ENCODE assay signal across 8 mouse cellular contexts in the genomic region with DNA sequence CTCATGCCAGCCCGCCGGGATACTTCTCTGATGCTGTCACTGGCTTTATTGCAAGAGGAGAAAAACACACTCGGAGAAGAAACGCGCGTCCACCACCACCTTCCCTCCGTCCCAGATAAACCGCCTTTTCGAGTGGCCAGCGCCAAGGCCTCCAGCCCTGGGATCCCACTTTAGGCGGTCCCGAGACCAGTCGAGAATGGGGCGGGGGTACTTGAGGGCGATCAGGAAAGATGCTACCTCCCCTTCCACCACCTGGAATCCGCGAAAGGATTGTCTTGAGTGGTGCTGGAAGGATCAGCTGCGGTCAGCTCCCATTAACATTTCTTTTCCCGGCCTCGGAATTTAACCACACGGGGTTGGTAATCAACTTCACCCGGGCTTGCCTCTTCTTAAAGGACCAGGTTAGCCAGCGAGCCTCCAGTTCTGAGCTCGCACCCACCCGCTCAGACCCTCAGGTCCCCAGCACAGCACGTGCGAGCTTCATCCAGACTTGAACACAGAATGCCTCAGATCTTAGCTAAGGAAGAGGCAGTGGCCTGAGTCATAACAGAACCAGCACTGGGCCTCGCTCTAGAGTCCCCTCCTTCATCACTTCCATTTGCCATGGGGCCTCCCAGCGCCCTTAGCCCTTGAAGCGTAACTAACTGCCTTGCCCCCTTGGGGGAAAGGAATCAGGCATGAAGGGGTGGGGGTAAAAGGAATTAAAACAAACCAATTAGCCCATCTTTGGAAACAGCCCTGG.
A peak's percentile ranks its signal among the peaks of the same experiment; 100 is the strongest.
DNase-seq lines count a peak whose midpoint lies in the region; ATAC-seq lines count a peak whose summit lies in the region.

No protein-coding gene starts in this region.

- 3% methylated on average over 30 of the region's 30 CpGs for WGBS in heart, embryonic 10.5 days
- WGBS in forebrain, embryonic 13.5 days: 3% methylated on average over 30 of the region's 30 CpGs
- 4% methylated on average over 30 of the region's 30 CpGs for WGBS in kidney, embryonic 16.5 days
- 5% methylated on average over 30 of the region's 30 CpGs for WGBS in midbrain, embryonic 16.5 days

- intact Hi-C loops in heart, postnatal 14 days (cut with DNase I): loop anchor here (5.0 kb wide), 1 partner anchor 41 kb away; no protein-coding TSS in a partner anchor

- ATAC-seq in forebrain, embryonic 13.5 days: no peak
- peak; percentile 36 for ATAC-seq in kidney, embryonic 16.5 days (ENCODE audit: low FRiP score, low TSS enrichment)
- ATAC-seq in midbrain, embryonic 16.5 days: peak; percentile 6; the same call in 1 of the 2 replicates

- peak overlapping the region; percentile 67 for H3K9ac ChIP-seq in forebrain, embryonic 13.5 days
- H3K9ac ChIP-seq in kidney, embryonic 16.5 days (replicated peaks; ENCODE audit: low read length): peak overlapping the region; percentile 68
- peak overlapping the region; percentile 78 for H3K9ac ChIP-seq in midbrain, embryonic 16.5 days (ENCODE audit: low read depth, low read length)

- H3K9me3 ChIP-seq in heart, embryonic 10.5 days: no peaks in the 10 kb centered on the region
- no peaks in the 10 kb centered on the region for H3K9me3 ChIP-seq in forebrain, embryonic 13.5 days (replicated peaks)
- no peaks in the 10 kb centered on the region for H3K9me3 ChIP-seq in kidney, embryonic 16.5 days (ENCODE audit: low read length)
- no peaks in the 10 kb centered on the region for H3K9me3 ChIP-seq in midbrain, embryonic 16.5 days (replicated peaks; ENCODE audit: control insufficient read depth, low read length, poor library complexity, severe bottlenecking)

- no peak for DNase-seq in heart, embryonic 10.5 days (ENCODE audit: low spot score)
- DNase-seq in heart, postnatal 14 days: no peak
- DNase-seq in frontal cortex, adult 2 months (ENCODE audit: extremely low spot score in 1 of 2, low spot score in 1 of 2): no peak
- no peak for DNase-seq in spleen, adult 12 weeks (ENCODE audit: low spot score)
- DNase-seq in ovary, adult 18-20 months (ENCODE audit: low spot score): no peak

- peak overlapping the region; percentile 97 for H3K4me2 ChIP-seq in forebrain, embryonic 13.5 days
- H3K4me2 ChIP-seq in kidney, embryonic 16.5 days (replicated peaks; ENCODE audit: low read depth, low read length): peak overlapping the region; percentile 86
- H3K4me2 ChIP-seq in midbrain, embryonic 16.5 days (ENCODE audit: low read length): peak overlapping the region; percentile 99

- peak overlapping the region; percentile 77 for H3K4me3 ChIP-seq in heart, embryonic 10.5 days
- H3K4me3 ChIP-seq in forebrain, embryonic 13.5 days: peak overlapping the region; percentile 61
- H3K4me3 ChIP-seq in kidney, embryonic 16.5 days (ENCODE audit: low read length): peak overlapping the region; percentile 67
- H3K4me3 ChIP-seq in midbrain, embryonic 16.5 days (ENCODE audit: low read depth, low read length): peak overlapping the region; percentile 75

- peaks cover 56% of the 10 kb centered on the region for H3K4me1 ChIP-seq in heart, embryonic 10.5 days
- H3K4me1 ChIP-seq in forebrain, embryonic 13.5 days: peaks cover 23% of the 10 kb centered on the region
- peaks cover 35% of the 10 kb centered on the region for H3K4me1 ChIP-seq in kidney, embryonic 16.5 days (ENCODE audit: insufficient read depth, low read length)
- H3K4me1 ChIP-seq in midbrain, embryonic 16.5 days (ENCODE audit: control insufficient read depth, insufficient read depth, low read length): peaks cover 18% of the 10 kb centered on the region

- no peaks in the 10 kb centered on the region for H3K36me3 ChIP-seq in heart, embryonic 10.5 days
- no peaks in the 10 kb centered on the region for H3K36me3 ChIP-seq in forebrain, embryonic 13.5 days (ENCODE audit: poor library complexity, severe bottlenecking)
- H3K36me3 ChIP-seq in kidney, embryonic 16.5 days (ENCODE audit: insufficient read depth, low read length): no peaks in the 10 kb centered on the region
- no peaks in the 10 kb centered on the region for H3K36me3 ChIP-seq in midbrain, embryonic 16.5 days (ENCODE audit: control insufficient read depth, insufficient read depth, low read length)

- peak overlapping the region; percentile 88 for H3K27ac ChIP-seq in heart, embryonic 10.5 days
- H3K27ac ChIP-seq in forebrain, embryonic 13.5 days: no peak overlapping the region
- peak overlapping the region; percentile 91 for H3K27ac ChIP-seq in kidney, embryonic 16.5 days (ENCODE audit: low read length)
- H3K27ac ChIP-seq in midbrain, embryonic 16.5 days (ENCODE audit: low read length): no peak overlapping the region

- peaks cover 55% of the 10 kb centered on the region for H3K27me3 ChIP-seq in heart, embryonic 10.5 days (ENCODE audit: insufficient read depth, poor library complexity, severe bottlenecking)
- H3K27me3 ChIP-seq in forebrain, embryonic 13.5 days: peaks cover 61% of the 10 kb centered on the region
- peaks cover 10% of the 10 kb centered on the region; the same call in 1 of the 2 replicates for H3K27me3 ChIP-seq in kidney, embryonic 16.5 days (ENCODE audit: insufficient read depth, low read length)
- H3K27me3 ChIP-seq in midbrain, embryonic 16.5 days (ENCODE audit: control insufficient read depth, insufficient read depth, low read depth, low read length): peaks cover 8% of the 10 kb centered on the region

Comparison
In these comparisons a context has a peak if more than half of its experiments do, and no peak if none do; other contexts are left out.
1. H3K27ac ChIP-seq: peak in heart, embryonic 10.5 days (single experiment) and kidney, embryonic 16.5 days (single experiment); none in forebrain, embryonic 13.5 days (single experiment) and midbrain, embryonic 16.5 days (single experiment).
2. Peak in every context shown above with its lines, with median percentiles within 50 percentile points of each other: H3K4me3 ChIP-seq, H3K4me2 ChIP-seq and H3K9ac ChIP-seq.